Mouse (Mus musculus) cerebellum, adult 2 months (tissue): ENCODE results near the gene Pax9.

Experiments
- CTCF ChIP-seq: fragments of 200-500 bp; IDR thresholded peaks from 2 replicates; pipeline ENCODE4 v1.5.1; 2011; ENCODE audit warnings: low read depth, mild to moderate bottlenecking, control low read depth, low read length, moderate library complexity, borderline replicate concordance; ENCODE audit not compliant: insufficient read depth
- POLR2A ChIP-seq: fragments of 200-500 bp; IDR thresholded peaks from 2 replicates; pipeline ENCODE4 v1.6.1; 2011; ENCODE audit warnings: low read length, control low read depth, borderline replicate concordance; ENCODE audit not compliant: insufficient read depth

DNA sequence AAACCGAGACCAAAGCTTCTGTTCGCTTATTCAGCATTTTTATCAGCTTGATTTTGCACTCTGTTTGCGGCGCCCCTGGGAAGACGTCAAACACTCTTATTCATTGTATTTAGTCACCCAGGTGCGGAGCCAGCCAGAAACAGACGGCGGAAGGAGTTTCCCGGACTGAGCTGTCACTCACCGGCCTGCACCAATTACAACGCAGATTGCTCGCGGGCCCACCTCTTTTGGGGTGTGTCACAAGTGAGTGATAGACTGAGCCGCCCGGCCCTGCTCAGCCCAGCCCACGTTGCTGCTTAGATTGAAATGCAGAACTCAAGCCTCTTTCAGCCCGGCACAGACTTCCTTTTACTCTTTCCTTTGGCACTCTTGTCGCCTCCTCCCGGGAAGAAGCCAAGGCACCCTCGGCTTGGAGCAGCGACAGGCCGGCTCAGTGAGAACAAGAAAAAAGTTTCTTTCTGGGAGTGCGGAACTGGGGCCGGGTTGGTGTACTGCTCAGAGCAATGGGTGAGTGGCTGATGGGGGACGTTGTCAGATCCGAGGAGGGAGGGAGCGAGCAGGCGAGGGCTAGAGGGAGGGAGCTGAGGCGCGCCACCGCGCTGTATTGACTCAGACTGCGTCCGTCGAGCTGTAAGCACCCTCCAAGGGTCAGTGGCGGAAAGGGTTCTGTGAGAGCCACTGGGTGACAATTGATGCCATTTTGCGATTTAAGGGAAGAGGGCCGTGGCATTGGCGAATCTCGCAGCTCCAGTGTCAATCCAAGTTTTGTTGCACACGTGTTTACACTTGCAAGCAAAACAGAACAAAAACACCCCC, 4.0 kb downstream of the Pax9 start:
- TF ChIP-seq POLR2A (no peak), CTCF (no peak)
